Mouse (Mus musculus) left cerebral cortex, postnatal 4 days (tissue): ENCODE data around the gene S1pr2. TPM values are rescaled to one million over a fixed set of nuclear protein-coding genes. Genes with fewer than 3 reads are reported as not detected.
"Not testable (repeated sequence)": the region's sequence is repeated elsewhere in the genome, so short reads cannot be mapped to it uniquely, and the experiment has no call there.

Source experiments
- DNase-seq: peaks from one replicate; pipeline ENCODE4 v3.0.0-alpha.2; 2022
- intact Hi-C: fragments of 180-260 bp; cut with DNase I; formaldehyde crosslinking; loops from one replicate; pipeline ENCODE4 v1.15.1; 2025
- total RNA-seq, 2 experiments: library from RNA; stranded (reverse); gene quantifications; 2 replicates each; pipeline ENCODE4 v1.2.3; 2021

The S1pr2 gene
- total RNA-seq = 1 to 10 TPM; 4.5 to 5.5 TPM

DNA sequence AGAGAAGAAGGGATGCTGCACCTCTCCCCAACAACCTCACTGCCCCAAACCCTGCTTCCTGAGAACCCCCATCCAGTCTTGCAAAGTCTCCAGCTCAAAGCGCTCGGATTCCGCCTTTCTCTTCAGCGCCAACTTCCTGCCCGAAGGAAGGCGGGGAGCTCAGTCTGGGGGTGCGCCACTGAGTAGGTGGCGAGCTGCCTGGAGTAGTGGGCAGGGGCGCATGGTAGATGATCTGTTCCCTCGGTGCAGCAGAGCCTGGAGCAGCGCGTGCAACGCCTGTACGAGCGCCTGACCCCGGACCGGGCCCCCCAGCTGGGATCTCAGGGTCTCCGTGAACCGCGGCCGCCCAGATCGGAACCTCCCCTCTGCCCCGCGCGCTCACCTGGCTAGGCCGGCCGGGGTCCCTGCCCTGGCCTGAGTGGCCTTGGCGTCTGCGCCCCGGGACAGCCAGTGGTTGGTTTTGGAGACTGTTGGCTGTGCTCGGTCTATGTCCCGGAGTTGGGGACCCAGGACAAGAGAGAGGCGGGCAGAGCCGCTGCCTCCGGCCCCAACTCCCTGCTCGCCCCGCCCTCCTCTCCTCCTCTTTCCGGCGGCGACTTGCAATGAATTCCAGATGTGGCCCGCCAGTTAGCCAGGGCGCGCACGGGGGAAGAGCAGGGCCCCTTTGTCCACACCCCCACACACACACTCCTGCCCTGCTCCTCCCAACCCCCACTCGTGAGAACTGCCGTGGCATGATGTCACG is at the start of gene S1pr2:
Gene S1pr2 (minus strand): TSS at position 566 of the 745 bp plus-strand sequence.
- intact Hi-C loops = no loop called here
- peak; percentile 49 for DNase-seq

DNA sequence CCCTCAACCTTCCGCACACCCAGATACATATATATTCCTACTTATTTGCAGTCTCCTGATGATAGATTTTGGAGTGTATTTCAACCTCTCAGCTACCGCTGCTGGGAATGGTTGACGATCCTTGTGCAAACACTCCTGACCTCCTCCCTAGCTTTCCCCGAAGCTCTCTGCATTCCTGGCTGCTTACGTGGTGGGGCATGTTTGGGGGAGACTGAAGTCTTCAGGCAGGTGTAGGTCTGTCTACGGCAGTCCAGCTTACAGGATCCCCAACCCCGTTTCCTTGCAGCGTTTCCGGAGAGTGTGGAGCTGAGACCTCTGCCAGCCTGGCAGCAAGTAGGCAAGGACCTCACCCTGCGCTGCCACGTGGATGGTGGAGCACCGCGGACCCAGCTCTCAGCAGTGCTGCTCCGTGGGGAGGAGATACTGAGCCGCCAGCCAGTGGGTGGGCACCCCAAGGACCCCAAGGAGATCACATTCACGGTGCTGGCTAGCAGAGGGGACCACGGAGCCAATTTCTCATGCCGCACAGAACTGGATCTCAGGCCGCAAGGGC is 48.8 kb upstream of the S1pr2 start:
- intact Hi-C loops = no loop called here

DNA sequence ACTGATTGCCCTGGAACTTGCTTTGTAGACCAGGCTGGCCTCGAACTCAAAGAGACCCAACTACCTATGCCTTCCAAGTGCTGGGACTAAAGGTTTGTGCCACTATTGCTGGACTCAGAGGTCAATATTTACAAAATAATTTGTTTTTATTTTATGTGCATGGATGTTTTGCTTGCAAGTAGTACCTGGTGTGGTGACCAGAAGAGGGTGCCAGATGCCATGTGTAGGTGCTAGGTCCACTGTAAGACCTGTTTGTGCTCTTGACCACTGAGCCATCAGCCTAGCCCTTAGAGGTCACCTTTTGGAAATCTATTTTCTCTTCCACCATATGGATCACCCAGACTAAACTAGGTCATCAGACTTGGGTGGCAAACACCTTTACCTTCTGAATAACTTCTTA is 46.1 kb upstream of the S1pr2 start:
- DNase-seq = no peak
- intact Hi-C loops = no loop called here

More for the DNA sequence above, 48.8 kb upstream of the S1pr2 start:
- DNase-seq = no peak

DNA sequence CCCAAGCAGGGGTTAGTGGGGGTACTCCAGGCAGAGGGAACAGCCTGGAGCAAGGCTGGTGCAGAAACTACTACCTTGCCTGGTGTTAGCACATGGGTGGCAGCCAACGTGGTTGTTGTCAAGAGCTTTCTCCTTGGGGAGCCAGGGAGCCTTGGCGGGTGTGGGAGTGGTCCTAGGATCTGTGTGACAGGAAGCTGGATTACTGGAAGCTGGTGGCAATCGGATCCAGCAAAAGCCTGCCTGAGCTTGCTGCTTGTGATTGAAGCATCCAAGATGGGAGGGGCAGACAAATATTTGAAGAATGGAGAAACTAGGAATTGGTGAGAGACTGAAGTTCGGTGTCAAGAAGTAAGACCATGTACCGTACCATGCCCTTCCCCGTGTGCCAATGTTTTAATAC is 45.7 kb upstream of the S1pr2 start:
- DNase-seq = no peak
- intact Hi-C loops = no loop called here

DNA sequence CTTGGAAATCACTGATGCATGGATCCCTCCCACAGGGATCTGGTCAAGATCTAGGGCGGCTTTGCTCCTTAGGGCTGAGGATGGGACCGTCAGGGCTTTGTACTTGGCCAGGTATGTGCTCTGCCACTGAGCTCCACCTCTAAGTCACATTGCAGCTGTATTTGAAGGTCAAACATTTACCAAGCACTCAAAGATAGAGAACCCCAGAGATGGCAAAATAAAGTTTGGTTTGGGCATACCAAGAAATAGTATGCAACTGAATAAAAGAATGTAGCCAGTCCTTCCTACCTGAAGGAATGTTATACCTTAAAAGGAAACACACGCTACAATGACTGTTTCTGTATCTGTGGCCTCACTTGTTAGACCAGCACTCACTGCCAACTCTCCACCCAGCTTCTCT is 44.8 kb upstream of the S1pr2 start:
- intact Hi-C loops = no loop called here
- DNase-seq = no peak

DNA sequence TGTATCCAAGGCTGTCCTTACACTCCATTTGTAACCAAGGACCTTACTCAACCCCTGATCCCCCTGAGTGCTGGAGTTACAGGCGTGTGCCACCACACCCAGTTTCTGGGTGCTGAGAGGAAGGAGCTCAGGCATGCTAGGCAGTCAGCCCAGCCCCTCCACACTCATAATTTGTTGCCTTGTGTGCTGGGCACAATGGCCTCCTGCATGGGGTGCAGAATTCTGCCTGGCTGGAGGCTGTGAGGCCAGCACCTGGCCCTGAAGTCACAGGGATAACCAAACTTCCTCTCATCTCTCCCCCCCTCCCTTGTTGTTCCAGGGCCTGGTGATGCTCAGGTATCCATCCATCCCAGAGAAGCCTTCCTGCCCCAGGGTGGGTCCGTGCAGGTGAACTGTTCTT is 42.0 kb upstream of the S1pr2 start:
- intact Hi-C loops = no loop called here
- no peak for DNase-seq

DNA sequence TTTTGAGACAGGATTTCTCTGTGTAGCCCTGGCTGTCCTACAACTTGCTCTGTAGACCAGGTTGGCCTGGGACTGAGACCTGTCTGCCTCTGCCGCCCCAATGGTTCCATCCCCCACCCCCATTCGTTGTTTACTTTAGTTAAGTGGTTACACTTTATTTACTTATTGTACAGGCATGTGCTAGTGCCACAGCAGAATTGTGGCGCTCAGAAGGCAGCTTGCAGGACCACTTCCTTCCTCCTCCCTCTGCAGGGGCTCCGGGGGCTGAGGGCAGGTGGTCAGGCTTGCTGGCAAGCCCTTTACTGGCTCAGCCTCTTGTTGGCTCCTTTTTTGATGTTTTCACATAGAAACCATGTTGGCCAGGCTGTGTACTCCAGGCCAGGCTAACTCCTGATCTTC is 40.6 kb upstream of the S1pr2 start:
- intact Hi-C loops = no loop called here
- no peak for DNase-seq

DNA sequence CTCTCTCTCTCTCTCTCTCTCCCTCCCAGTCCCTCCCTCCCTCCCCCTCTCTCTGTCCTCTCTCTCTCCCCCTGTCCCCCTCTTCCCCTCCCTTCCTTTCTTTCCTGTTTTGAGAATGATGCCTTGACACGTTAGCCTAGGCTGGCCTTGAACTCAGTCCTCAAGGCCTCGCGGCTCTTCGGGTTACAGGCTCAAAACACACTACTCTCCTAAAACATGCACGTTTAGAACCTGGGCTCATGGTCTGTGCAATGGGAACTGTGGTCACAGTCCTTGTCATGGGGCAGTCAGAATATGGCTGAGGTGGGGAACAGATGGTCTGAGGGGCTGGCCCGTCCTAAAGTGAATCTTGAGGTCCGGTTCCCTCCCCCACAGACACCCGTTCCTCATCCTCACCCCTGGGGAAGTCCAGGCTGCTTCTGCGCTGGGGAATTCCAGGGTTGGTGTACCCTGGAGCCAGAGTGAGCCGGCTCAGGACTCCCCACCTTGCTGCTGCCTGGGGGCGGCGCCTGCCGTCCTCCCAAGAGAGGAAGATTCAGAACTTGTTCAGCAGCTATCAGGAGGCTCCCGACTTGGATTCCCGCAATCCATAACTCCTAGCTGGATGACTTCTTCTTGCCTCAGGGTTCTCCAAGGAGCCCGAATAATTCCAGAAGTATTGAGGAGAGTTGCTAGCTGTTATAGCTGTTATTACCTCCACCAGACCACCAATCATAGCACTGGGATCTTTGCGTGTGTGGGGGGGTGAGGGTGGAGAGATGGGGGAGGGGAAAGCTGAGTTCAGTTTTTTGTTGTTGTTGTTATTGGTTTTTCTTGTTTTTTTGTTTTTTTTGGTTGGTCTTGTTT is 40.0 kb upstream of the S1pr2 start:
- intact Hi-C loops = no loop called here
- no peak for DNase-seq

DNA sequence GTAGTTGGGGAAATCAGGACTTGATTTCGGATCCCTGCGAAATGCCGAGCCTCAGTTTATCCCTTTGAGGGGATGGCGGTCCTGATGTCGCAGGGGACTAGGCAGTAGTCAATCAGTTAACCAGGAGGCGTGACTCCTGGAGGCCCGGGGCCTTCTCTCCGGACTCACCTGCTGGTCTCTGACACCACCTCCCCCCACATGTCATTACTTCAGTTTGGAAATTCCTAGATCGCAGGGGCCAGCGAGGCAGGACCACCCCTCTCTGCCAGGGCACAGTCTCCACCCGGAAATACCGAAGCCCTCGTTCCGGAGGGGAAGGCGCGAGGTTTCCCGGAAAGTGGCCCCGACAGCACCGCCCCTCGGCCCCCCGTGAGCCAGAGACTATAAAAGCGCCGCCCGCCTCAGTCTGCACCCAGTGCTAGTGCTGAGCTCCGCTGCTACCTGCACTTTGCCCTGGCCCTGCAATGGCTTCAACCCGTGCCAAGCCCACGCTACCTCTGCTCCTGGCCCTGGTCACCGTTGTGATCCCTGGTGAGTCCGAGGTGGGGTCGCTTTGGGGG is 39.1 kb upstream of the S1pr2 start, which contains the start of gene Icam1:
Gene Icam1 (plus strand): TSS at position 415 of the 560 bp plus-strand sequence.
- intact Hi-C loops = no loop called here
- no peak for DNase-seq

DNA sequence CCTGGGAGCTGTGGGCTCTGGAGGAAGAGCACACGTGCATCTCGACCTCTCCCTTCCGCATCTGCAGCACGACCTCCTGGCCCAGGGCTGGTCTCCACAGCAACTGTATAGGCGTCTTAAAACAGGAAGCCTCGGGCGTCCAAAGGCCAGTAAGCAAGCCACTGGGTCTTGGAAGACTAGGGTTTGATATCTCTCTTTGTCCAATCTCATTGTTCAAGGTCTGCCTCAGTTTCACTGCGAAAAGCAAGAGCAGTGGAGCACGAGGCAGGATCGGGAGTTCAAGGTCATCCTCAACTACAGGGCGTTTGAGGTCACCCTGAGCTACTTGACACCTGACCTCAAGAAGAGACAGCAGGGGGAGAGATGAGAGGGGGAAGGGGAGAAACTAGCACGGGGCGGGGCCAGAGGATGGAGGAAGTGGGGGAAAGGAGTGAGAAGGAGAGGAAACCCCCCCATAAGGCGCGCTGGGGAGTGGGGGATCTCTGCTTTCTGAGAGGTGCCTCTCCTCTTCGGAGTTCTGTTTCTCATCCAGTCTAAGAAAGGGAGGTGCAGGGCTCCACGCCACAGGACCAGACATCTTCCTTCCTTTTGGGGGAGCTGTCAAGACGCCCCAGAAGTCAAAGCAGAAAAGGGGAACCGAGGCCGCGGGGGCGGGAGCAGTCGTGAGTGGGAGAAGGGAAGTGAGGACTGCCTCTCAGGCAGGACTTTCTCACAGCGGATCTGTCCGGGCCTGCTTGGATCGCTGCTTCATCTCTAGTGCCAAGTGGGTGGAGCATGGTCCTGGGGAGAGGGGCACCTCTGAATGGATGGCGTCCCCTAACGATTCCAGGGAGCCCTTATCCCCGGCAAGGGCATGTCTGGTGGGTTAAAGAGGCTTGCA is 38.4 kb upstream of the S1pr2 start:
- DNase-seq = no peak
- intact Hi-C loops = no loop called here

DNA sequence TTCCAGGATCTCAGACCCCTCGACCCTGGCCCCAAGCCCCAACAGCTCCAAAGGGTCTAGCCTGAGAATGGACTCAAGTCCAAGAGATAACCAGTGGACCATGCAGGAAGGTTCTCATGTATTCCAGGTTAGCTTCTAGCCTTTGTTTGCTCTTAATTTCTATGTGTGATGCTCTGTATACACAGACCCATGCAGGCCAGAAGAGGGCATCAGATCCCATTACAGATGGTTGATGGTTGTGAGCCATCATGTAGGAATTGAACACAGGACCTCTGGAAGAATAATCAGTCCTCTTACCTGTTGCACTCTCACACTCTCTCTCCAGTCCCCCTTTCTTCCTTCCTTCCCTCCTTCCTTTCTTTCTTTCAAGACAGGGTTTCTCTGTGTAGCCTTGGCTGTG is 35.8 kb upstream of the S1pr2 start:
- DNase-seq = no peak
- intact Hi-C loops = no loop called here

DNA sequence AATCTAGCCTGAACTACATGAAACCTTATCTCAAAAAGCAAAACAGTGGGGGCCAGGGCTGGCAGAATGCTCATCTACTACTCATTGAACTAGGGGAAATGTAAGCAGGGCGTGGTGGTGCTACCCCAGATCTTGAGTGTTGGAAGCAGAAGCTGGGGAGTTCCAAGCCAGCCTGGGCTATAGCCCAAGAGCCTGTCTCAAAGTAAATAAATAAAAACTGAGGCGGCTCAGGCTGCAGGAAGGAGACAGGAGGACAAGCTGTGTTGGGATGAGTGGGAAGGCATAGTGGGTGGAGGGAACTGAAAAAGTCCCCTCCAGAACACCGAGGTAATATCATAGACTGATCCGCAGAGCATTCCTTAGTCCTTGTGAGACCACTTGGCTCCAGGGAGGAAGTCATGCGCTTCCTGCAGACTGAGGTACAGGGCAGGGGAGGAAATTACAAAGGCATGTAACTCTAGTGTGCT is 35.3 kb upstream of the S1pr2 start:
- intact Hi-C loops = no loop called here

DNA sequence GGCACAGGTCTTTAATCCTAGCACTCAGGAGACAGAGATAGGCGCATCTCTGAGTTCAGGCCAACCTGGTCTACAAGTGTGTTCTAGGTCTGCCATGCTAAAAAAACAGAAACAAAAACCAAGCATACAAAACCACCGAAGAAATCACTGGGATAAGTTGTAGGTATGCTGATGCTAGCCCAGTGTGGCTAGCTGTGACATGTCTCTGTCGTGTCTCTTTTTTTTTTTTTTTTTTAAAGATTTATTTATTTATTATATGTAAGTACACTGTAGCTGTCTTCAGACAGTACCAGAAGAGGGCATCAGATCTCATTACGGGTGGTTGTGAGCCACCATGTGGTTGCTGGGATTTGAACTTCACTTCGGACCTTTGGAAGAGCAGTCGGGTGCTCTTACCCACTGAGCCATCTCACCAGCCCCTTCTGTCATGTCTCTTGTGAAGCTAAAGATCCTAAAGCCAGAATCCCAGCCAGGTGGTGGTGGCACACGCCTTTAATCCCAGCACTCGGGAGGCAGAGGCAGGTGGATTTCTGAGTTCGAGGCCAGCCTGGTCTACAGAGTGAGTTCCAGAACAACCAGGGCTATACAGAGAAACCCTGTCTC is 34.5 kb upstream of the S1pr2 start:
- intact Hi-C loops = not testable (repeated sequence)

More for the DNA sequence above, 35.3 kb upstream of the S1pr2 start:
- no peak for DNase-seq

DNA sequence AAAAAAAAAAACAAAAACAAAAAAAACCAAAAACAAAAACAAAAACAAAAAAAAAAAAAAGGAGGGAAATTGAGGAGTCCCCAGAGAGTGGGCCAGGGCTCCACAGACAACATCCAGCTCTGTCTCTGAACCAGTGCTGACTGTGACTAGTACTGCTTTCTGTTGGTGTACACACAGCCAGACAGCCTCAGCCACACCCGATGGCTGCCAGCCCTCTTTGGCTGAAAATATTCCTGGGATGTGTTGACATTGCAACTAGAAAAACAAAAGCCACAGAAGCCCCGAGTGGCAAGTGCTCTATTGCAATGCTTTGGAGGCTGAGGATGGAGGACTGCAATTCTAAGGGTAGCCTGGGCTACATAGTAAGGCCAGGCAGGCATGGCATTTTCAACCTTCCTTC is 33.8 kb upstream of the S1pr2 start:
- no peak for DNase-seq
- intact Hi-C loops = no loop called here

More for the DNA sequence above, 34.5 kb upstream of the S1pr2 start:
- DNase-seq = not testable (repeated sequence)

DNA sequence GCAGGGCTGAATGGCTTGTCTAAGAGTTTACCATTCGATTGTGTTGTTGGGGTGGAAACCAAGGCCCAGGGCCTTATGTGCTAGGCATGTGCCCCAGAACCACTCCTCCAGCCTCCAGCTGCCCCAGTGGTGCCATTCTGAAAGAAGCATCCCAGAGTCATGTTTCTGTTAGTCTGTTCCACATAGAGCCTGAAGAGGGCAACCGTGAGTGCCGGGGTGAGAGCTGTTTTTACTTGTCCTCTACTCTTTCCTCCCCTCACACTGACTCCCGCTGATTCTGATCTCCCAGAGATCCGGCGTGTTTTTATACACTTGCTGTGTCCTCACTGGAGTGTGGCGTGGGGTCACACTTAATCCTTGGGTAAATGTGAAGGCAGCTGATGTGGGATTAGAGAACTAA is 31.4 kb upstream of the S1pr2 start:
- DNase-seq = no peak
- intact Hi-C loops = no loop called here

DNA sequence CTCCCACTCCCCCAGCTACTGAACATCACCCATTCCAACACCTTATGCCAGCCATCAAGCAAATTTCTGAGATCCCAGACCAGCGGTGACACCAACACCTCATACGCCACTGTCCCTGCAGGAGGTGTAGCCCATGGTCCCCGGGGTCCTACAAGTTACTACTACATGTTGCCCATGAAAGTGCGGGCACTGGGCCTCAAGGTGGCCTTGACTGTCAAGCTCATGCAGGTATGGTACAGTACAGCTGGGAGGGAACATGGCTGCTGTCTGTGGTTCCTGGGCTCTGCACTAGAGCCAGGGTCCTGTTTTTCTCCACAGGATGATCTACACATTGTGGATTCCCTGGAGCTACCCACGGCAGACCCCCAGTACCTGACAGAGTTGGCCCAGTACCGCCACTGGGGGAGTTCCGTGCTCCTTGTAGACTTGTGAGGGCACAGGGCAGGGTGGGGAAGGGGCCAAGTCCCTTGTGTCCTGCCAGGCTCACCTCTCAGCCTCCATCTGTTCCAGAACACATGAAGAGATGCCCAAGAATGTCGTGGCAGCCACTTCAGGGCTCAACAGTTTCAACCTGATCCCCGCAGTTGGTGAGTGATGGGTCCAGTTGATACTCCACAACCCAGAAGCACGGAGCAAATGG is 30.9 kb upstream of the S1pr2 start:
- no peak for DNase-seq
- intact Hi-C loops = no loop called here

DNA sequence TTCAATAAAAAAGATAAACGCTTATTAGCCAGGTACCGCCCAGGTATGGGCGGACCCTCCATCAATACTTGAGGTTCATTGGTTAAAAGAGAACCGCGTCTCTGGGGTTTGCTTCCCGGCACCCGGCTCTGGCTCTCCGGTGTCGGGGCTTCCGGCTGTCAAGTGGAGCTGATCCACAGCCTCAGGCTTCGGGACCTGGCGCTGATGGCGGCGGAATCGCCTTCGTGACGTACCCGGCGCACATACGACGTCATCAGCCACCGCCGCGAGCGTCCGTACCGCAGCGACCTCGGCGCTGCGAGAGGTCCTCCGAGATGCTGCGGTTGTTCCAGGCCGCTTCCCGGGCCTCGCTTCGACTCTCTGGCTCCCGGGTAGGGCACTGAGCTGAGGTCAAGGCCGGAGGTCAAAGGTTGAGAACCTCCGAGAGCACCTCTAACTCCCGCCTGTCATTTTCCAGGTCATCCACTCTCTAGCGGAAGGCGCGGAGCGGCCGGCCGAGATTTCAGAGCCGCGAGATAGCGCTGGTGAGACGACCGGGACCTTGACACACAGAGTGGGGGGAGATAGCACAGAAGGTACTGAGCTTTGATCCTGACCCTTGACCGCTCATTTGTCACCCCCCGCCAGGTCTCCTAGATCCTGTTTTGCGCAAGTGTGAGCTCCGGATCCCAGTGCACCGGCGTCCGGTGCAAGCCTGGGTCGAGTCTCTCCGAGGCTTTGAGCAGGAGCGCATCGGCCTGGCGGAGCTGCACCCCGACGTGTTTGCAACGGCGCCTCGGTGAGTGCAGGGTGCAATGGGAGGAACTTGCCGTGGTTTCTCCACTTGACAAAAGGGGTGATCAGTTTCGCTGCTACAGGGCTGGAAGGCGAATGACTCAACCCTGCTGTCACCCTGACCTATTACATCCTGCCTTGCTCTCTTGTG is 26.3 kb upstream of the S1pr2 start, which contains the start of gene Mrpl4:
Gene Mrpl4 (plus strand): TSS at position 112 of the 925 bp plus-strand sequence.
- intact Hi-C loops = no loop called here
- peak; percentile 90 for DNase-seq

DNA sequence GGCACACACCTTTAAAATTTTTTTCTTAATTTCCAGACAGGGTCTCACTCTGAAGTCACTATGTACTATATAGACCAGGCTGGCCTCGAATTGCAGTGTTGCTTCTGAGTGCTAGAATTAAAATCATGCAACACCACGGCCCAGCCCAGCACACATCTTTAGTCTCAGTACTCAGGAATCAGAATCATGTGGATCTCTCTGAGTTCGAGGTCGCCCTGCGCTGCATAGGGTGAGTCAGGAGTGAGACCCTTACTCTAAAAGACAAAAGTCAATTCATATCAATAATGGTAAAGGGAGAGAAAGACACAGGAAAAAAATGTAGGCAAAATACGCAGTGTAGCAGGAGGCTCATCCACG is 25.7 kb upstream of the S1pr2 start:
- intact Hi-C loops = no loop called here
- DNase-seq = no peak
